Mouse (Mus musculus) adrenal gland, postnatal 36 days (tissue): ENCODE results near the gene Ikbke. TPM values are rescaled to one million over a fixed set of nuclear protein-coding genes. Genes with fewer than 3 reads are reported as not detected.

Source experiments
- total RNA-seq, 2 experiments: library from RNA; stranded (reverse); gene quantifications; 2 replicates each; pipeline ENCODE4 v1.2.3; 2021

Ikbke gene
- total RNA-seq, 2 experiments from 2014 or later: 6.6 to 20.5 TPM

Other genes starting within 250 kb of the Ikbke start
- 100 to 1,000 TPM; 205 to 213 TPM for gene Mapkapk2, start 181.8 kb downstream of the Ikbke start, total RNA-seq
- gene Dyrk3, start 141.3 kb downstream of the Ikbke start, total RNA-seq: 1 to 10 TPM; 4.3 to 7.3 TPM
- 10 to 100 TPM; 34.8 to 46.9 TPM for gene Eif2d, start 126.4 kb downstream of the Ikbke start, total RNA-seq
- 10 to 100 TPM; 13.4 to 14.1 TPM for gene Rassf5, start 34.3 kb downstream of the Ikbke start, total RNA-seq
- gene Srgap2, start 247.7 kb upstream of the Ikbke start, total RNA-seq: 10 to 100 TPM; 22.9 to 24.3 TPM
- 1 to 10 TPM; 1.1 to 1.3 TPM for gene Fam72a, start 248.3 kb upstream of the Ikbke start, total RNA-seq